Mouse (Mus musculus): ENCODE measurements around the gene Cd19.
A peak's percentile ranks its signal among the peaks of the same experiment; 100 is the strongest.

Gene Cd19

GRCm38 (mm10) chr7:126414725-126415124 is at the start of gene Cd19:
TSS of gene Cd19 (minus strand) at chr7:126414889.
- DNase-seq (ENCODE audit: low read depth, low spot score) = no peak

GRCm38 (mm10) chr7:126464121-126464520 is 49.4 kb upstream of the Cd19 start:
- no peak for DNase-seq (ENCODE audit: low read depth, low spot score)

- DNase-seq (ENCODE audit: low read depth, low spot score) = no peak
Measured at GRCm38 (mm10) chr7:126463547-126463946, 48.9 kb upstream of the Cd19 start.

- no peak for DNase-seq (ENCODE audit: low read depth, low spot score)
Measured at GRCm38 (mm10) chr7:126463004-126463403, 48.3 kb upstream of the Cd19 start, which contains the start of gene Atp2a1. TSS of gene Atp2a1 (minus strand) at chr7:126463108.

GRCm38 (mm10) chr7:126461626-126462025 is 46.9 kb upstream of the Cd19 start:
- no peak for DNase-seq (ENCODE audit: low read depth, low spot score)

- no peak for DNase-seq (ENCODE audit: low read depth, low spot score)
Measured at GRCm38 (mm10) chr7:126460623-126461399, 46.1 kb upstream of the Cd19 start.

- no peak for DNase-seq (ENCODE audit: low read depth, low spot score)
Measured at GRCm38 (mm10) chr7:126458844-126459618, 44.3 kb upstream of the Cd19 start.

- DNase-seq (ENCODE audit: low read depth, low spot score) = peak; percentile 53
Measured at GRCm38 (mm10) chr7:126458225-126458624, 43.5 kb upstream of the Cd19 start.

- no peak for DNase-seq (ENCODE audit: low read depth, low spot score)
Measured at GRCm38 (mm10) chr7:126456382-126457266, 41.9 kb upstream of the Cd19 start.

GRCm38 (mm10) chr7:126455242-126455641 is 40.6 kb upstream of the Cd19 start:
- no peak for DNase-seq (ENCODE audit: low read depth, low spot score)

GRCm38 (mm10) chr7:126453861-126454260 is 39.2 kb upstream of the Cd19 start:
- no peak for DNase-seq (ENCODE audit: low read depth, low spot score)

- DNase-seq (ENCODE audit: low read depth, low spot score) = no peak
Measured at GRCm38 (mm10) chr7:126452244-126452643, 37.6 kb upstream of the Cd19 start.

GRCm38 (mm10) chr7:126450641-126451040 is 36.0 kb upstream of the Cd19 start:
- no peak for DNase-seq (ENCODE audit: low read depth, low spot score)

- DNase-seq (ENCODE audit: low read depth, low spot score) = no peak
Measured at GRCm38 (mm10) chr7:126449991-126450390, 35.3 kb upstream of the Cd19 start.

GRCm38 (mm10) chr7:126448481-126448880 is 33.8 kb upstream of the Cd19 start:
- DNase-seq (ENCODE audit: low read depth, low spot score) = no peak

- no peak for DNase-seq (ENCODE audit: low read depth, low spot score)
Measured at GRCm38 (mm10) chr7:126446217-126446616, 31.5 kb upstream of the Cd19 start.

- no peak for DNase-seq (ENCODE audit: low read depth, low spot score)
Measured at GRCm38 (mm10) chr7:126445104-126445815, 30.6 kb upstream of the Cd19 start.

GRCm38 (mm10) chr7:126444536-126444935 is 29.8 kb upstream of the Cd19 start:
- DNase-seq (ENCODE audit: low read depth, low spot score) = no peak

GRCm38 (mm10) chr7:126443997-126444396 is 29.3 kb upstream of the Cd19 start:
- DNase-seq (ENCODE audit: low read depth, low spot score) = no peak

GRCm38 (mm10) chr7:126440134-126440533 is 25.4 kb upstream of the Cd19 start:
- no peak for DNase-seq (ENCODE audit: low read depth, low spot score)

- DNase-seq (ENCODE audit: low read depth, low spot score) = peak; percentile 62
Measured at GRCm38 (mm10) chr7:126436851-126437250, 22.2 kb upstream of the Cd19 start.

Data from brain, adult 2 months (tissue).